Mouse (Mus musculus): ENCODE results near the gene Vmn2r39. TPM values are rescaled to one million over a fixed set of nuclear protein-coding genes. Genes with fewer than 3 reads are reported as not detected.
"Not testable (repeated sequence)": the region's sequence is repeated elsewhere in the genome, so short reads cannot be mapped to it uniquely, and the experiment has no call there.

Gene Vmn2r39
- total RNA-seq (2014; fragmentation: Nextera tagmentation) (not detected in 2 replicates), total RNA-seq (2017) (not detected in 2 replicates)

GRCm38 (mm10) chr7:9030698-9031097 is at the start of gene Vmn2r39:
TSS of gene Vmn2r39 (minus strand) at chr7:9030798.
- not testable (repeated sequence) for ATAC-seq (replicated peaks; ENCODE audit: poor library complexity, severe bottlenecking)

- ATAC-seq (replicated peaks; ENCODE audit: poor library complexity, severe bottlenecking) = not testable (repeated sequence)
These were observed 34.8 kb upstream of the Vmn2r39 start for GRCm38 (mm10) chr7:9065353-9065752.

Other genes with a start within 250 kb of the Vmn2r39 start
- not detected in 2 replicates for gene Vmn2r40, start 99.4 kb downstream of the Vmn2r39 start, total RNA-seq (2014; fragmentation: Nextera tagmentation)
- not detected in 2 replicates for gene Vmn2r40, start 99.4 kb downstream of the Vmn2r39 start, total RNA-seq (2017)
- not detected in 2 replicates for gene Vmn2r38, start 67.1 kb upstream of the Vmn2r39 start, total RNA-seq (2014; fragmentation: Nextera tagmentation)
- not detected in 2 replicates for gene Vmn2r38, start 67.1 kb upstream of the Vmn2r39 start, total RNA-seq (2017)
- not detected in 2 replicates for gene Vmn2r37, start 192.9 kb upstream of the Vmn2r39 start, total RNA-seq (2014; fragmentation: Nextera tagmentation)
- not detected in 2 replicates for gene Vmn2r37, start 192.9 kb upstream of the Vmn2r39 start, total RNA-seq (2017)